Mouse (Mus musculus) CH12.LX (cell line): ENCODE results near the gene Ddx6. TPM values are rescaled to one million over a fixed set of nuclear protein-coding genes. Genes with fewer than 3 reads are reported as not detected.

Source experiments
- DNase-seq: peaks from one replicate; pipeline ENCODE4 v3.0.0-alpha.2; 2013; ENCODE audit errors: extremely low read depth
- H3K27ac ChIP-seq: 2 replicates; pipeline ENCODE4 v1.5.1; 2012; ENCODE audit warnings: low read depth, mild to moderate bottlenecking, control low read depth, moderate library complexity; ENCODE audit not compliant: insufficient read depth
- H3K27me3 ChIP-seq: replicated peaks from 2 replicates; pipeline ENCODE3; 2012; ENCODE audit warnings: inconsistent platforms
- H3K36me3 ChIP-seq, 2 experiments: replicated peaks in 1 of 2; 2 replicates each; pipeline versions ENCODE3 to v1.6.1; 2012; ENCODE audit warnings: inconsistent platforms in 1 of 2, low read length in 1 of 2, mild to moderate bottlenecking in 1 of 2, mixed read lengths in 1 of 2, moderate library complexity in 1 of 2; ENCODE audit not compliant: control insufficient read depth in 1 of 2, insufficient read depth in 1 of 2
- H3K4me1 ChIP-seq, 2 experiments: 2 replicates each; pipeline ENCODE4 v1.6.1; 2012; ENCODE audit warnings: inconsistent platforms in 1 of 2, moderate library complexity in 1 of 2; ENCODE audit not compliant: insufficient read depth in 2 of 2, control insufficient read depth in 1 of 2
- H3K4me2 ChIP-seq: 2 replicates; pipeline ENCODE4 v1.6.1; 2012; ENCODE audit warnings: low read depth, mild to moderate bottlenecking, control low read depth; ENCODE audit not compliant: poor library complexity, insufficient read depth, severe bottlenecking
- H3K4me3 ChIP-seq, 3 experiments: fragments of 150-350 bp in 1 of 3; sonication (generic) in 1 of 3; replicated peaks in 1 of 3; 2 replicates each; pipeline versions ENCODE3 to v1.5.1; 2011 to 2012; ENCODE audit warnings: low read depth in 2 of 3, low read length in 2 of 3, mild to moderate bottlenecking in 2 of 3, moderate library complexity in 2 of 3, control low read depth in 1 of 3, improper control_type of control experiment in 1 of 3, inconsistent platforms in 1 of 3, mixed read lengths in 1 of 3; ENCODE audit not compliant: poor library complexity in 1 of 3
- H3K79me2 ChIP-seq: replicated peaks from 2 replicates; pipeline ENCODE4 v1.6.1; 2012; ENCODE audit warnings: mild to moderate bottlenecking, moderate library complexity; ENCODE audit not compliant: control insufficient read depth, poor library complexity, insufficient read depth, severe bottlenecking; ENCODE audit errors: extremely low read depth
- H3K9ac ChIP-seq: 2 replicates; pipeline ENCODE4 v1.6.1; 2012; ENCODE audit warnings: low read depth, mild to moderate bottlenecking, control low read depth, moderate library complexity; ENCODE audit not compliant: insufficient read depth
- H3K9me3 ChIP-seq: replicated peaks from 2 replicates; pipeline ENCODE3; 2012; ENCODE audit warnings: low read length, inconsistent platforms, mixed read lengths
- BHLHE40 ChIP-seq: IDR thresholded peaks from 2 replicates; pipeline ENCODE4 v1.6.1; 2011; ENCODE audit warnings: mild to moderate bottlenecking, low read depth, low read length, improper control_type of control experiment
- CHD1 ChIP-seq: IDR thresholded peaks from 2 replicates; pipeline ENCODE4 v1.6.1; 2012; ENCODE audit warnings: low read depth, low read length, improper control_type of control experiment, inconsistent platforms
- CHD2 ChIP-seq: IDR thresholded peaks from 2 replicates; pipeline ENCODE4 v1.6.1; 2011; ENCODE audit warnings: low read length, improper control_type of control experiment
- ETS1 ChIP-seq: conservative IDR thresholded peaks from 2 replicates; pipeline ENCODE4 v1.6.1; 2012; ENCODE audit warnings: low read depth, mild to moderate bottlenecking, inconsistent platforms, low read length, improper control_type of control experiment, moderate library complexity
- IRF4 ChIP-seq: IDR thresholded peaks from 2 replicates; pipeline ENCODE4 v1.6.1; 2014; ENCODE audit warnings: low read depth, mild to moderate bottlenecking, inconsistent platforms, low read length, improper control_type of control experiment
- JUND ChIP-seq: conservative IDR thresholded peaks from 2 replicates; pipeline ENCODE4 v1.6.1; 2011; ENCODE audit warnings: low read depth, low read length, improper control_type of control experiment
- MAFK ChIP-seq: IDR thresholded peaks from 2 replicates; pipeline ENCODE4 v1.6.1; 2011; ENCODE audit warnings: low read length, improper control_type of control experiment; ENCODE audit not compliant: insufficient replicate concordance
- MXI1 ChIP-seq: IDR thresholded peaks from 2 replicates; pipeline ENCODE4 v1.6.1; 2011; ENCODE audit warnings: mild to moderate bottlenecking, low read depth, low read length, improper control_type of control experiment
- NRF1 ChIP-seq: IDR thresholded peaks from 2 replicates; pipeline ENCODE4 v1.6.1; 2014; ENCODE audit warnings: low read depth, mild to moderate bottlenecking, inconsistent platforms, low read length, improper control_type of control experiment, moderate library complexity
- POLR2A ChIP-seq: IDR thresholded peaks from 2 replicates; pipeline ENCODE4 v1.6.1; 2011; ENCODE audit warnings: low read depth, mild to moderate bottlenecking, improper control_type of control experiment, low read length
- RAD21 ChIP-seq: IDR thresholded peaks from 2 replicates; pipeline ENCODE4 v1.6.1; 2011; ENCODE audit warnings: low read depth, mild to moderate bottlenecking, low read length, improper control_type of control experiment, moderate library complexity
- RCOR1 ChIP-seq: conservative IDR thresholded peaks from 2 replicates; pipeline ENCODE4 v1.6.1; 2012; ENCODE audit warnings: low read depth, mild to moderate bottlenecking, inconsistent platforms, low read length, improper control_type of control experiment
- SIN3A ChIP-seq: IDR thresholded peaks from 2 replicates; pipeline ENCODE4 v1.6.1; 2012; ENCODE audit warnings: low read length, improper control_type of control experiment, inconsistent platforms
- SMC3 ChIP-seq: IDR thresholded peaks from 2 replicates; pipeline ENCODE4 v1.6.1; 2011; ENCODE audit warnings: low read depth, low read length, improper control_type of control experiment
- TBP ChIP-seq: conservative IDR thresholded peaks from 2 replicates; pipeline ENCODE4 v1.6.1; 2011; ENCODE audit warnings: low read depth, low read length, improper control_type of control experiment
- UBTF ChIP-seq: IDR thresholded peaks from 2 replicates; pipeline ENCODE4 v1.6.1; 2012; ENCODE audit warnings: low read depth, mild to moderate bottlenecking, inconsistent platforms, low read length, improper control_type of control experiment, moderate library complexity
- ZKSCAN1 ChIP-seq: IDR thresholded peaks from 2 replicates; pipeline ENCODE4 v1.6.1; 2012; ENCODE audit warnings: low read depth, inconsistent platforms, low read length, improper control_type of control experiment, borderline replicate concordance
- dilution Hi-C: fragments of 300-500 bp; cut with MboI; formaldehyde crosslinking; loops from 2 replicates; pipeline ENCODE4 v1.14.3; 2020; ENCODE audit warnings: low sequenced_read_pairs; ENCODE audit not compliant: extremely low pct_unique_long_range_greater_than_20kb, extremely low pct_ligation_motif_present
- in situ Hi-C: fragments of 300-500 bp; cut with MboI; formaldehyde crosslinking; loops from 3 replicates; pipeline ENCODE4 v1.14.3; 2019; ENCODE audit warnings: low sequenced_read_pairs, low pct_ligation_motif_present, low pct_unique_long_range_greater_than_20kb, mixed read lengths
- polyA plus RNA-seq: library from polyadenylated mRNA; unstranded; fragments of >175 nt; gene quantifications from 2 replicates; pipeline ENCODE4 v1.2.1, GENCODE M21; 2012; ENCODE audit warnings: low read depth; ENCODE audit not compliant: insufficient read length
- total RNA-seq, 2 experiments: library from RNA; depleted of rRNA; stranded (reverse); fragments of 300-350 nt in 1 of 2; fragments of >200 nt in 1 of 2; gene quantifications; 2 replicates each; pipeline ENCODE4 v1.2.3; 2012 to 2014

Gene Ddx6
- total and polyA plus RNA-seq, 3 experiments: 41.5 to 81.2 (median 71.4) TPM

DNA sequence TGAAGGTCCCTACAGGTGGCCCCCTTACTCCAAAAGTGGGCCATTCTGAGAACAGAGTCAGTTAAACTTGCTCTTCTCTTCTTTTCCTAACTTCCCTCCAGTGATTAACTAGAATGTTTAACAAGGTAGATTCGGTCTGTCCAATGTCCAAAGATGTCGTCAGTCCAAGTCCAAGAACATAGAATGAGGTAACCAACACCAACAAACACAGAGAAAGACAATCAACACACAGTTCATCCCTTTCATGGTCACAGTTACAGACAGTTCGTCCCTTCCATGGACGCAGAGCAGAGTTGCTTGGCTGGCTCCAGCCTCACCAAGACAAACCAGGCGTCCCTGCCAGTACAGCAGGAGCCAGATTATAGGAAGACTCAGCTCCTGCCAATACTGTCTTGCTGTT, 66.7 kb downstream of the Ddx6 start:
- TF ChIP-seq MXI1: no peak
- TF ChIP-seq ETS1: no peak
- no peak for TF ChIP-seq CHD1
- no peaks in the 10 kb centered on the region for H3K79me2 ChIP-seq
- in situ Hi-C loops (no loop called here), dilution Hi-C loops (no loop called here)
- H3K27me3 ChIP-seq: peaks cover 49% of the 10 kb centered on the region
- no peak overlapping the region for H3K9ac ChIP-seq
- no peaks in the 10 kb centered on the region for H3K36me3 ChIP-seq
- H3K4me1 ChIP-seq: peaks cover 0 to 3% of the 10 kb centered on the region in 2 experiments; a peak in 1 of 4 replicates
- H3K4me2 ChIP-seq: no peak overlapping the region
- DNase-seq: no peak
- H3K9me3 ChIP-seq: peaks cover 14% of the 10 kb centered on the region
- H3K4me3 ChIP-seq: no peak overlapping the region
- H3K27ac ChIP-seq: no peak overlapping the region

DNA sequence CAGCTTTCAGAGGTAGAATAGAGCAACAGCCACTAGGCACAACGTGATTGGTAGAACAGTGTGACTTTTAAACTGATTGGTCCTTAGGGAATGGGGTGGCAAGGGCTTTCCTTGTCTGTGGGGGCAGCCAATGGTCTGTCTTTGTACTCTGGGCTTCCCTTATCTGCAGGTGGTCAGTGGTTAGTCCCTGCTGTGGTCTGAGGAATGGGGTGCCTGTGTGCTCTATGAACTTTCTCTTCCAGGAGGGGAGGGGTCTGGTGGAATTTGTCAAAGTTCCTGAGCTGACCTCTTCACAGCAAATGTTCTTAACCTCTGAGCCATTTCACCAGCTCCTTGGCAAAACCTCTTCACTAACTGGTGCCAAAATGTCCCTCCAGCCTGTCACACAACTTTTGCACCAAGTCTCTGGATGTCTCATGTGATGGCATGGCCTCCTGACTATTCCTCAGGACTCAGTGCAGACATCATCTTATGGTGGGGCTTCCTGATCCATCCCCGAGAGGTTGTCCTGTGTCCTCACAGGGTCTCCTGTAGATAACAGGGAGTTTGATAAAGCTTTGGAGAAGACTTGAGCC, 67.7 kb downstream of the Ddx6 start:
- H3K79me2 ChIP-seq: no peaks in the 10 kb centered on the region
- H3K9me3 ChIP-seq: peaks cover 14% of the 10 kb centered on the region
- no peaks in the 10 kb centered on the region for H3K36me3 ChIP-seq
- no peak for DNase-seq
- H3K4me1 ChIP-seq: peaks cover 0 to 1% of the 10 kb centered on the region in 2 experiments; a peak in 1 of 4 replicates
- no peak overlapping the region for H3K27ac ChIP-seq
- peaks cover 54% of the 10 kb centered on the region for H3K27me3 ChIP-seq
- no peak overlapping the region for H3K4me3 ChIP-seq
- dilution Hi-C loops: no loop called here
- H3K4me2 ChIP-seq: no peak overlapping the region
- TF ChIP-seq ZKSCAN1: no peak
- no peak for TF ChIP-seq CHD2
- TF ChIP-seq CHD1: no peak
- no peak for TF ChIP-seq IRF4
- no peak for TF ChIP-seq BHLHE40
- TF ChIP-seq RAD21: no peak
- TF ChIP-seq SMC3: no peak
- TF ChIP-seq JUND: no peak
- no peak for TF ChIP-seq NRF1
- TF ChIP-seq SIN3A: no peak
- TF ChIP-seq TBP: no peak
- TF ChIP-seq MAFK: no peak
- TF ChIP-seq UBTF: no peak
- TF ChIP-seq MXI1: no peak
- no peak for TF ChIP-seq RCOR1
- TF ChIP-seq POLR2A: no peak
- in situ Hi-C loops: no loop called here
- no peak overlapping the region for H3K9ac ChIP-seq
